Mouse (Mus musculus) hematopoietic stem cell, adult 5-6 weeks (primary cell): ENCODE measurements around the gene Xkr8. TPM values are rescaled to one million over a fixed set of nuclear protein-coding genes. Genes with fewer than 3 reads are reported as not detected.

ENCODE experiments used
- total RNA-seq: library from RNA; stranded (forward); fragments of 172-1452, 232-1000 nt; gene quantifications from 2 replicates; pipeline ENCODE4 v1.2.3, GENCODE M21; 2017

The Xkr8 gene
- total RNA-seq, 1 experiment from 2014 or later, result 8.0 TPM

Other genes with a start within 250 kb of the Xkr8 start
- gene Sesn2, start 222.0 kb downstream of the Xkr8 start, total RNA-seq, result 3.9 and 4.0 TPM in 2 replicates
- gene Atpif1, start 198.9 kb downstream of the Xkr8 start, total RNA-seq, result 937 and 1,217 TPM in 2 replicates
- 354 and 422 TPM in 2 replicates for gene Dnajc8, start 197.0 kb downstream of the Xkr8 start, total RNA-seq
- gene Ptafr, start 168.5 kb downstream of the Xkr8 start, total RNA-seq, result 7.7 and 16.6 TPM in 2 replicates
- gene Eya3, start 93.6 kb downstream of the Xkr8 start, total RNA-seq, result 25.1 and 26.6 TPM in 2 replicates
- 0.19 and 0.74 TPM in 2 replicates for gene Smpdl3b, start 24.7 kb upstream of the Xkr8 start, total RNA-seq
- gene Rpa2, start 35.8 kb upstream of the Xkr8 start, total RNA-seq, result 46.5 and 50.1 TPM in 2 replicates
- 9.8 and 12.8 TPM in 2 replicates for gene Themis2, start 63.8 kb upstream of the Xkr8 start, total RNA-seq
- gene Ppp1r8, start 110.6 kb upstream of the Xkr8 start, total RNA-seq, result 48.8 and 76.4 TPM in 2 replicates
- gene Stx12, start 152.0 kb upstream of the Xkr8 start, total RNA-seq, result 31.2 and 42.2 TPM in 2 replicates
- gene Fam76a, start 190.0 kb upstream of the Xkr8 start, total RNA-seq, result 24.4 and 25.1 TPM in 2 replicates
- 5.2 and 8.8 TPM in 2 replicates for gene Fgr, start 241.5 kb upstream of the Xkr8 start, total RNA-seq